Comparison of ENCODE assay signal across 8 mouse cellular contexts in genomic region chr2:32928235-32928946, GRCm38 (mm10). TPM values are rescaled to one million over a fixed set of nuclear protein-coding genes. Genes with fewer than 3 reads are reported as not detected.
DNase-seq lines count a peak whose midpoint lies in the region; ATAC-seq and TF ChIP-seq lines count a peak whose summit lies in the region.

No protein-coding gene starts in this region.

- no peak for TF ChIP-seq POLR2A in brain, embryonic 14.5 days (IDR thresholded peaks at IDR 0.05; ENCODE audit: borderline replicate concordance, extremely low read depth, insufficient read depth, insufficient read length, poor library complexity, severe bottlenecking)
- no peak for TF ChIP-seq POLR2A in olfactory bulb, adult 2 months (IDR thresholded peaks at IDR 0.05; ENCODE audit: insufficient read depth, low read depth, low read length)

- no peak overlapping the region for H3K9ac ChIP-seq in forebrain, embryonic 12.5 days

- H3K36me3 ChIP-seq in forebrain, embryonic 12.5 days (replicated peaks): peaks cover 32% of the 10 kb centered on the region

- ATAC-seq in forebrain, embryonic 12.5 days (ENCODE audit: low FRiP score): peak; percentile 66

- peak; percentile 82 for TF ChIP-seq CTCF in brain, embryonic 14.5 days (IDR thresholded peaks at IDR 0.05; ENCODE audit: borderline replicate concordance, extremely low read depth, insufficient read depth, insufficient read length)
- peak; percentile 74 for TF ChIP-seq CTCF in olfactory bulb, adult 2 months (IDR thresholded peaks at IDR 0.05; ENCODE audit: insufficient read depth, low read depth, low read length)

- no peak overlapping the region for H3K4me2 ChIP-seq in forebrain, embryonic 12.5 days

- no peaks in the 10 kb centered on the region for H3K4me1 ChIP-seq in forebrain, embryonic 12.5 days
- peaks cover 57% of the 10 kb centered on the region for H3K4me1 ChIP-seq in olfactory bulb, adult 2 months (ENCODE audit: control insufficient read depth, insufficient read depth, low read length)

- H3K9me3 ChIP-seq in forebrain, embryonic 12.5 days: no peaks in the 10 kb centered on the region

- intact Hi-C loops in heart, postnatal 25 days (cut with DNase I): loop anchor here (1.0 to 5.0 kb wide), 2 partner anchors 64 to 111 kb away; no protein-coding TSS in a partner anchor

- peak; percentile 16 to 32 for DNase-seq in CD8-positive naive resting alpha-beta T cell, adult 2 months (ENCODE audit: low read depth in 2 of 2, low spot score in 2 of 2)
- DNase-seq in brain, embryonic 14.5 days (ENCODE audit: low read depth): peak; percentile 69
- peak; percentile 56 for DNase-seq in heart, postnatal 25 days (ENCODE audit: low spot score)
- DNase-seq in layer of hippocampus, adult 18-20 months (ENCODE audit: low spot score in 2 of 2): peak; percentile 65 to 77
- peak; percentile 86 to 89 for DNase-seq in lung, adult 18-20 months
- peak; percentile 75 for DNase-seq in thymus, postnatal 25 days

- no peak overlapping the region for H3K27ac ChIP-seq in forebrain, embryonic 12.5 days
- no peak overlapping the region for H3K27ac ChIP-seq in olfactory bulb, adult 2 months (ENCODE audit: insufficient read depth, low read depth, low read length)

- 34% methylated on average over 10 of the region's 10 CpGs for whole genome bisulfite sequencing in forebrain, embryonic 12.5 days
- WGBS in olfactory bulb, adult 2 months: 33% methylated on average over 10 of the region's 10 CpGs

- H3K27me3 ChIP-seq in forebrain, embryonic 12.5 days: no peaks in the 10 kb centered on the region

- H3K4me3 ChIP-seq in forebrain, embryonic 12.5 days (replicated peaks): no peak overlapping the region
- H3K4me3 ChIP-seq in olfactory bulb, adult 2 months (ENCODE audit: insufficient read depth, low read depth, low read length): no peak overlapping the region

RNA-seq across cellular contexts. Expression of gene Rpl12, which starts 33.0 kb away (rescaled TPM):
- 554 and 748 TPM in 2 replicates for polyA plus RNA-seq in brain, embryonic 14.5 days (2012; rRNA removed)
- polyA plus RNA-seq in forebrain, embryonic 12.5 days (2016; fragmentation: Nextera tagmentation; extraction: Ambion mirVana): 115 and 128 TPM in 2 replicates
- total RNA-seq in heart, postnatal 25 days (2021): 10 to 100 TPM; 54.8 to 58.8 TPM
- total RNA-seq in layer of hippocampus, adult 18-20 months (2021): 100 to 1,000 TPM in 1 of 2 experiments, 10 to 100 TPM in 1; 97.3 to 116 TPM
- not detected in 2 replicates for polyA plus RNA-seq in olfactory bulb, adult 2 months (2012; ENCODE audit: insufficient read depth, insufficient read length, low replicate concordance, missing spikeins)

RNA-seq across cellular contexts. Expression of gene Lrsam1, which starts 33.0 kb away (rescaled TPM):
- polyA plus RNA-seq in brain, embryonic 14.5 days (2012; rRNA removed): 28.4 and 31.8 TPM in 2 replicates
- 16.6 and 18.2 TPM in 2 replicates for polyA plus RNA-seq in forebrain, embryonic 12.5 days (2016; fragmentation: Nextera tagmentation; extraction: Ambion mirVana)
- total RNA-seq in heart, postnatal 25 days (2021): 10 to 100 TPM; 12.4 to 16.4 TPM
- 10 to 100 TPM; 30.3 to 38.7 TPM for total RNA-seq in layer of hippocampus, adult 18-20 months (2021)
- polyA plus RNA-seq in olfactory bulb, adult 2 months (2012; ENCODE audit: insufficient read depth, insufficient read length, low replicate concordance, missing spikeins): not detected in 2 replicates

RNA-seq across cellular contexts. Expression of gene Fam129b, which starts 52.5 kb away (rescaled TPM):
- polyA plus RNA-seq in brain, embryonic 14.5 days (2012; rRNA removed): 40.2 and 47.0 TPM in 2 replicates
- polyA plus RNA-seq in forebrain, embryonic 12.5 days (2016; fragmentation: Nextera tagmentation; extraction: Ambion mirVana): 24.6 and 27.3 TPM in 2 replicates
- total RNA-seq in heart, postnatal 25 days (2021): 10 to 100 TPM; 23.8 to 31.9 TPM
- total RNA-seq in layer of hippocampus, adult 18-20 months (2021): 10 to 100 TPM; 18.0 to 21.1 TPM
- not detected in 2 replicates for polyA plus RNA-seq in olfactory bulb, adult 2 months (2012; ENCODE audit: insufficient read depth, insufficient read length, low replicate concordance, missing spikeins)

RNA-seq across cellular contexts. Expression of gene Slc2a8, which starts 53.5 kb away (rescaled TPM):
- polyA plus RNA-seq in brain, embryonic 14.5 days (2012; rRNA removed): 26.9 and 40.6 TPM in 2 replicates
- 14.4 and 16.3 TPM in 2 replicates for polyA plus RNA-seq in forebrain, embryonic 12.5 days (2016; fragmentation: Nextera tagmentation; extraction: Ambion mirVana)
- 10 to 100 TPM; 14.6 to 16.0 TPM for total RNA-seq in heart, postnatal 25 days (2021)
- total RNA-seq in layer of hippocampus, adult 18-20 months (2021): 10 to 100 TPM; 20.5 to 20.7 TPM
- not detected in 2 replicates for polyA plus RNA-seq in olfactory bulb, adult 2 months (2012; ENCODE audit: insufficient read depth, insufficient read length, low replicate concordance, missing spikeins)

Comparison
In these comparisons a context has a peak if more than half of its experiments do, and no peak if none do; other contexts are left out.
1. DNase-seq: peak in every context shown above with its lines; median percentile 88 in lung, adult 18-20 months; 75 in thymus, postnatal 25 days; 71 in layer of hippocampus, adult 18-20 months; 69 in brain, embryonic 14.5 days; 56 in heart, postnatal 25 days; 24 in CD8-positive naive resting alpha-beta T cell, adult 2 months.
2. RNA of gene Rpl12, which starts 33.0 kb away (polyA plus RNA-seq): 554 to 748 TPM in brain, embryonic 14.5 days and 115 to 128 TPM in forebrain, embryonic 12.5 days; not detected in olfactory bulb, adult 2 months; every median in the first group is over 100 times any median in the second.